12 mouse cellular contexts compared by ENCODE assay signal in the genomic region with DNA sequence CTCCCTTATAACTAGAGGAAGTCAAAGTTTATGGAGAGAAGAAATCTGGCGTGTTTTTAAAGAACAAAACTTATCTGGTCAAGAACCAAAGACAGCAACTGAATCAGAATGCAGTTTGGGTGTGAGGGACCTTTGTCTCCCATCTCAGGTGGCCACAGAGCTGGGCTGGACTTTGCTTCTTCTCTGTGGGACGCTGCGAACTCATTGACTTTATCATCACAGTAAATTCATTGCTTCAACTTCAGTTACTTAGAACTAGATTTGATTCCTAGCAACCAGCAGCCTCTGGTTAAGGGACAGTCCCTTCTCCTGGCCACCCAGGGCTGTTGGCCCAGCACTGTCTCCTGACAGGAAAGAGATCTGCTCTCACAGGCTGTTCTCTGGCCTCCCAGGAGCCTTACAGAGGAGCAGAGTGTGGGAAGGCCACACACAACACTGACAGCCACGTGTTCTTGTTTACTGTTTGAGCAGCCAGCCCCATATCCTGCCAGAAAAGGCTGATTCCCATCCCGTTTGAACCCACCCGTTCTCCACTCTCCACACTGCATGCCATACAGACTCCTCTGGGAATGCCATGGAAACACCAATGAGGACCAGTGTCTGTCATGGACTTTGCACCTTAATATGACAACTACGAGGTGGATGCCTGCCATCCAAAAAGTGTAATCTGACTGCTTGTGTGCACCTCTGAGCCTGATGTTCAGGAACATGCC. TPM values are rescaled to one million over a fixed set of nuclear protein-coding genes. Genes with fewer than 3 reads are reported as not detected.
A peak's percentile ranks its signal among the peaks of the same experiment; 100 is the strongest.
DNase-seq lines count a peak whose midpoint lies in the region; ATAC-seq lines count a peak whose summit lies in the region.
"Had no signal": no experiment of that assay in that cellular context is flagged by ENCODE, and none has a peak within 500 bp of the region (broad histone marks: within the 10 kb centered on the region; RNA-seq: fewer than 3 reads in every experiment).

No protein-coding gene starts in this region.

- H3K36me3 ChIP-seq in kidney, embryonic 16.5 days (ENCODE audit: insufficient read depth, low read length), result no peaks in the 10 kb centered on the region
- H3K36me3 ChIP-seq in stomach, embryonic 15.5 days, result no peaks in the 10 kb centered on the region
- H3K36me3 ChIP-seq: G1E; neural tube, embryonic 13.5 days had no signal

- H3K9ac ChIP-seq in kidney, embryonic 16.5 days (replicated peaks; ENCODE audit: low read length), result no peak overlapping the region
- H3K9ac ChIP-seq in stomach, embryonic 15.5 days, result no peak overlapping the region
- H3K9ac ChIP-seq: neural tube, embryonic 13.5 days had no signal

- H3K4me2 ChIP-seq in kidney, embryonic 16.5 days (replicated peaks; ENCODE audit: low read depth, low read length), result no peak overlapping the region
- no peak overlapping the region for H3K4me2 ChIP-seq in stomach, embryonic 15.5 days
- H3K4me2 ChIP-seq: neural tube, embryonic 13.5 days had no signal

- H3K27ac ChIP-seq in kidney, embryonic 16.5 days (ENCODE audit: low read length), result no peak overlapping the region
- no peak overlapping the region; the same call in 1 of the 2 replicates for H3K27ac ChIP-seq in stomach, embryonic 15.5 days
- H3K27ac ChIP-seq: neural tube, embryonic 13.5 days had no signal

- H3K9me3 ChIP-seq in kidney, embryonic 16.5 days (ENCODE audit: low read length), result no peaks in the 10 kb centered on the region
- no peaks in the 10 kb centered on the region for H3K9me3 ChIP-seq in stomach, embryonic 15.5 days
- H3K9me3 ChIP-seq: neural tube, embryonic 13.5 days had no signal

- no peaks in the 10 kb centered on the region for H3K27me3 ChIP-seq in kidney, embryonic 16.5 days (ENCODE audit: insufficient read depth, low read length)
- H3K27me3 ChIP-seq in stomach, embryonic 15.5 days (replicated peaks), result no peaks in the 10 kb centered on the region
- H3K27me3 ChIP-seq: neural tube, embryonic 13.5 days had no signal

- no peak overlapping the region for H3K4me3 ChIP-seq in kidney, embryonic 16.5 days (ENCODE audit: low read length)
- no peak overlapping the region for H3K4me3 ChIP-seq in stomach, embryonic 15.5 days (replicated peaks)
- H3K4me3 ChIP-seq: neural tube, embryonic 13.5 days had no signal

- ATAC-seq in cerebellum, adult (ENCODE audit: insufficient number of reproducible peaks, low FRiP score, low TSS enrichment), result no peak
- peak; percentile 51 for ATAC-seq in kidney, embryonic 16.5 days (ENCODE audit: low FRiP score, low TSS enrichment)
- peak; percentile 61; the same call in 1 of the 2 replicates for ATAC-seq in stomach, embryonic 15.5 days (ENCODE audit: insufficient read depth, low FRiP score, low read depth)

- peaks cover 18% of the 10 kb centered on the region for H3K4me1 ChIP-seq in kidney, embryonic 16.5 days (ENCODE audit: insufficient read depth, low read length)
- peaks cover 7% of the 10 kb centered on the region; the same call in 1 of the 2 replicates for H3K4me1 ChIP-seq in stomach, embryonic 15.5 days

- 52% methylated on average over 7 of the region's 7 CpGs for WGBS in kidney, embryonic 16.5 days
- 42% methylated on average over 7 of the region's 7 CpGs for WGBS in stomach, embryonic 15.5 days

- DNase-seq in cerebellum, adult 11-12 months, result peak; percentile 2
- no peak for DNase-seq in kidney, adult 11 months
- DNase-seq in lung, postnatal 10 days, result peak; percentile 56
- DNase-seq in lung, postnatal 25 days (ENCODE audit: low spot score), result no peak
- no peak for DNase-seq in cerebellum, adult 11 months
- DNase-seq: cerebellum, postnatal 25 days; right cerebral cortex, adult 18-20 months had no signal

RNA-seq across cellular contexts. Expression of gene Amigo2, which starts 25.1 kb away (rescaled TPM):
- polyA plus RNA-seq in kidney, embryonic 16.5 days (2015; fragmentation: Nextera tagmentation; extraction: Ambion mirVana), result 11.4 and 12.8 TPM in 2 replicates
- 4.7 and 5.5 TPM in 2 replicates for polyA plus RNA-seq in stomach, embryonic 15.5 days (2015; fragmentation: Nextera tagmentation; extraction: Ambion mirVana)
- polyA plus RNA-seq: G1E had no signal

RNA-seq across cellular contexts. Expression of gene Pced1b, which starts 25.2 kb away (rescaled TPM):
- 6.0 and 6.3 TPM in 2 replicates for polyA plus RNA-seq in kidney, embryonic 16.5 days (2015; fragmentation: Nextera tagmentation; extraction: Ambion mirVana)
- 3.0 and 3.5 TPM in 2 replicates for polyA plus RNA-seq in stomach, embryonic 15.5 days (2015; fragmentation: Nextera tagmentation; extraction: Ambion mirVana)

Comparison
In these comparisons a context has a peak if more than half of its experiments do, and no peak if none do; other contexts are left out.
1. DNase-seq: peak in cerebellum, adult 11-12 months (single experiment) and lung, postnatal 10 days (single experiment); none in kidney, adult 11 months (single experiment), lung, postnatal 25 days (single experiment) and cerebellum, adult 11 months (single experiment).